In genomic region chr7:19300501-19301421, GRCm38 (mm10) we compare ENCODE assay signal across 8 mouse cellular contexts. TPM values are rescaled to one million over a fixed set of nuclear protein-coding genes. Genes with fewer than 3 reads are reported as not detected.
DNase-seq lines count a peak whose midpoint lies in the region; ATAC-seq and TF ChIP-seq lines count a peak whose summit lies in the region.

No protein-coding gene starts in this region.

- peak; percentile 68 for DNase-seq in urinary bladder, postnatal 36 days (ENCODE audit: low spot score in 2 of 2)
- no peak for DNase-seq in urinary bladder, adult 2 months (ENCODE audit: low spot score)
- peak; percentile 85 for DNase-seq in embryo, embryonic 11 days
- peak; percentile 71 to 80 for DNase-seq in gastrocnemius, postnatal 4 days (ENCODE audit: low spot score in 2 of 2)
- DNase-seq in midbrain, embryonic 14.5 days, result peak; percentile 93
- peak; percentile 58 for DNase-seq in spleen, adult 12 weeks (ENCODE audit: low spot score)

- no peaks in the 10 kb centered on the region for H3K9me3 ChIP-seq in intestine, postnatal 0 days (ENCODE audit: control insufficient read depth)
- H3K9me3 ChIP-seq in limb, embryonic 13.5 days, result no peaks in the 10 kb centered on the region
- H3K9me3 ChIP-seq in midbrain, embryonic 14.5 days (ENCODE audit: control insufficient read depth, low read length), result no peaks in the 10 kb centered on the region

- peaks cover 44% of the 10 kb centered on the region for H3K27me3 ChIP-seq in intestine, postnatal 0 days (replicated peaks; ENCODE audit: control insufficient read depth, insufficient read depth, low read length)
- H3K27me3 ChIP-seq in limb, embryonic 13.5 days, result peaks cover 46% of the 10 kb centered on the region
- peaks cover 40% of the 10 kb centered on the region for H3K27me3 ChIP-seq in midbrain, embryonic 14.5 days (ENCODE audit: control insufficient read depth, insufficient read depth, low read length)

- H3K4me2 ChIP-seq in intestine, postnatal 0 days (replicated peaks; ENCODE audit: low read depth), result peak overlapping the region; percentile 58
- H3K4me2 ChIP-seq in limb, embryonic 13.5 days (replicated peaks), result peak overlapping the region; percentile 53
- H3K4me2 ChIP-seq in midbrain, embryonic 14.5 days (ENCODE audit: low read length), result peak overlapping the region; percentile 50

- H3K36me3 ChIP-seq in intestine, postnatal 0 days (ENCODE audit: control insufficient read depth, insufficient read depth), result no peaks in the 10 kb centered on the region
- no peaks in the 10 kb centered on the region for H3K36me3 ChIP-seq in limb, embryonic 13.5 days
- peaks cover 7% of the 10 kb centered on the region; the same call in 1 of the 2 replicates for H3K36me3 ChIP-seq in midbrain, embryonic 14.5 days (ENCODE audit: control insufficient read depth, insufficient read depth, low read length)

- peaks cover 4% of the 10 kb centered on the region for H3K4me1 ChIP-seq in intestine, postnatal 0 days (replicated peaks; ENCODE audit: control insufficient read depth, insufficient read depth, low read length)
- H3K4me1 ChIP-seq in limb, embryonic 13.5 days, result peaks cover 31% of the 10 kb centered on the region
- H3K4me1 ChIP-seq in midbrain, embryonic 14.5 days (ENCODE audit: control insufficient read depth, insufficient read depth, low read length), result peaks cover 6% of the 10 kb centered on the region

- ATAC-seq in intestine, postnatal 0 days, result peak; percentile 65
- peak; percentile 77 for ATAC-seq in limb, embryonic 13.5 days (ENCODE audit: low FRiP score, low read depth)
- peak; percentile 80 for ATAC-seq in midbrain, embryonic 14.5 days (ENCODE audit: low FRiP score, low TSS enrichment)

- H3K9ac ChIP-seq in intestine, postnatal 0 days (ENCODE audit: low read depth, low read length), result peak overlapping the region; percentile 18; the same call in 1 of the 2 replicates
- peak overlapping the region; percentile 46; the same call in 1 of the 2 replicates for H3K9ac ChIP-seq in limb, embryonic 13.5 days
- H3K9ac ChIP-seq in midbrain, embryonic 14.5 days (replicated peaks; ENCODE audit: low read length), result peak overlapping the region; percentile 51; the same call in 1 of the 2 replicates

- H3K27ac ChIP-seq in intestine, postnatal 0 days (ENCODE audit: low read depth, low read length), result no peak overlapping the region
- no peak overlapping the region for H3K27ac ChIP-seq in limb, embryonic 13.5 days
- no peak overlapping the region for H3K27ac ChIP-seq in midbrain, embryonic 14.5 days (replicated peaks; ENCODE audit: low read depth, low read length)

- peak; percentile 98 for TF ChIP-seq CTCF in intestine, postnatal 0 days (IDR thresholded peaks at IDR 0.05; ENCODE audit: low read depth)

- WGBS in intestine, postnatal 0 days, result under 1% methylated on average over 29 of the region's 29 CpGs
- under 1% methylated on average over 29 of the region's 29 CpGs for WGBS in limb, embryonic 13.5 days
- WGBS in midbrain, embryonic 14.5 days, result under 1% methylated on average over 29 of the region's 29 CpGs

- H3K4me3 ChIP-seq in intestine, postnatal 0 days (ENCODE audit: low read depth, low read length), result peak overlapping the region; percentile 43
- peak overlapping the region; percentile 46 for H3K4me3 ChIP-seq in limb, embryonic 13.5 days
- peak overlapping the region; percentile 43 for H3K4me3 ChIP-seq in midbrain, embryonic 14.5 days (replicated peaks; ENCODE audit: low read depth, low read length)

RNA-seq across cellular contexts. Expression of gene Fosb, which starts 9.1 kb away (rescaled TPM):
- polyA plus RNA-seq in urinary bladder, adult 2 months (2012; rRNA removed), result 1.5 and 2.6 TPM in 2 replicates
- 1 to 10 TPM; 2.5 to 3.8 TPM for total RNA-seq in gastrocnemius, postnatal 4 days (2021)
- 0.12 and 0.54 TPM in 2 replicates for polyA plus RNA-seq in intestine, postnatal 0 days (2015; fragmentation: Nextera tagmentation; extraction: Ambion mirVana)
- polyA plus RNA-seq in limb, embryonic 13.5 days (2015; fragmentation: Nextera tagmentation; extraction: Ambion mirVana), result 0.23 and 0.27 TPM in 2 replicates
- not detected in 2 replicates for polyA plus RNA-seq in midbrain, embryonic 14.5 days (2014; fragmentation: Nextera tagmentation; extraction: Ambion mirVana)

RNA-seq across cellular contexts. Expression of gene Rtn2, which starts 18.3 kb away (rescaled TPM):
- 36.2 and 45.7 TPM in 2 replicates for polyA plus RNA-seq in urinary bladder, adult 2 months (2012; rRNA removed)
- 100 to 1,000 TPM; 473 to 501 TPM for total RNA-seq in gastrocnemius, postnatal 4 days (2021)
- 7.1 and 9.3 TPM in 2 replicates for polyA plus RNA-seq in intestine, postnatal 0 days (2015; fragmentation: Nextera tagmentation; extraction: Ambion mirVana)
- polyA plus RNA-seq in limb, embryonic 13.5 days (2015; fragmentation: Nextera tagmentation; extraction: Ambion mirVana), result 20.2 and 20.9 TPM in 2 replicates
- 100.0 and 101 TPM in 2 replicates for polyA plus RNA-seq in midbrain, embryonic 14.5 days (2014; fragmentation: Nextera tagmentation; extraction: Ambion mirVana)

RNA-seq across cellular contexts. Expression of gene Ppm1n, which starts 20.9 kb away (rescaled TPM):
- polyA plus RNA-seq in urinary bladder, adult 2 months (2012; rRNA removed), result 0.04 and 0.29 TPM in 2 replicates
- total RNA-seq in gastrocnemius, postnatal 4 days (2021), result not detected
- 0.12 and 0.14 TPM in 2 replicates for polyA plus RNA-seq in intestine, postnatal 0 days (2015; fragmentation: Nextera tagmentation; extraction: Ambion mirVana)
- polyA plus RNA-seq in limb, embryonic 13.5 days (2015; fragmentation: Nextera tagmentation; extraction: Ambion mirVana), result not detected in 2 replicates
- polyA plus RNA-seq in midbrain, embryonic 14.5 days (2014; fragmentation: Nextera tagmentation; extraction: Ambion mirVana), result 0.62 and 1.2 TPM in 2 replicates

RNA-seq across cellular contexts. Expression of gene Vasp, which starts 29.1 kb away (rescaled TPM):
- 133 and 146 TPM in 2 replicates for polyA plus RNA-seq in urinary bladder, adult 2 months (2012; rRNA removed)
- total RNA-seq in gastrocnemius, postnatal 4 days (2021), result 10 to 100 TPM; 65.3 to 71.9 TPM
- polyA plus RNA-seq in intestine, postnatal 0 days (2015; fragmentation: Nextera tagmentation; extraction: Ambion mirVana), result 98.5 and 106 TPM in 2 replicates
- 68.9 and 69.0 TPM in 2 replicates for polyA plus RNA-seq in limb, embryonic 13.5 days (2015; fragmentation: Nextera tagmentation; extraction: Ambion mirVana)
- polyA plus RNA-seq in midbrain, embryonic 14.5 days (2014; fragmentation: Nextera tagmentation; extraction: Ambion mirVana), result 28.9 and 29.1 TPM in 2 replicates

RNA-seq across cellular contexts. Expression of gene Ercc1, which starts 43.8 kb away (rescaled TPM):
- 42.3 and 47.5 TPM in 2 replicates for polyA plus RNA-seq in urinary bladder, adult 2 months (2012; rRNA removed)
- 10 to 100 TPM; 33.1 to 34.5 TPM for total RNA-seq in gastrocnemius, postnatal 4 days (2021)
- 22.1 and 27.1 TPM in 2 replicates for polyA plus RNA-seq in intestine, postnatal 0 days (2015; fragmentation: Nextera tagmentation; extraction: Ambion mirVana)
- polyA plus RNA-seq in limb, embryonic 13.5 days (2015; fragmentation: Nextera tagmentation; extraction: Ambion mirVana), result 89.1 and 96.4 TPM in 2 replicates
- 78.9 and 97.7 TPM in 2 replicates for polyA plus RNA-seq in midbrain, embryonic 14.5 days (2014; fragmentation: Nextera tagmentation; extraction: Ambion mirVana)
